Mouse (Mus musculus): Measurements from ENCODE around the gene Svs6. TPM values are rescaled to one million over a fixed set of nuclear protein-coding genes. Genes with fewer than 3 reads are reported as not detected.

The Svs6 gene
- total RNA-seq, 2 experiments from 2014 or later = not detected

Other genes with a start within 250 kb of the Svs6 start
- 72.5 and 74.3 TPM in 2 replicates for gene Stk4, start 246.4 kb upstream of the Svs6 start, total RNA-seq (2014; fragmentation: Nextera tagmentation)
- 76.5 and 137 TPM in 2 replicates for gene Stk4, start 246.4 kb upstream of the Svs6 start, total RNA-seq (2017)
- gene Tomm34, start 245.6 kb upstream of the Svs6 start, total RNA-seq (2014; fragmentation: Nextera tagmentation) = 40.8 and 48.4 TPM in 2 replicates
- 33.5 and 38.5 TPM in 2 replicates for gene Tomm34, start 245.6 kb upstream of the Svs6 start, total RNA-seq (2017)
- 0.26 and 0.40 TPM in 2 replicates for gene Kcns1, start 145.6 kb upstream of the Svs6 start, total RNA-seq (2014; fragmentation: Nextera tagmentation)
- 0.88 and 2.2 TPM in 2 replicates for gene Kcns1, start 145.6 kb upstream of the Svs6 start, total RNA-seq (2017)
- not detected in 2 replicates for gene Wfdc5, start 134.0 kb upstream of the Svs6 start, total RNA-seq (2014; fragmentation: Nextera tagmentation)
- not detected in 2 replicates for gene Wfdc5, start 134.0 kb upstream of the Svs6 start, total RNA-seq (2017)
- gene Wfdc12, start 126.1 kb upstream of the Svs6 start, total RNA-seq (2014; fragmentation: Nextera tagmentation) = not detected in 2 replicates
- not detected in 2 replicates for gene Wfdc12, start 126.1 kb upstream of the Svs6 start, total RNA-seq (2017)
- gene Wfdc15a, start 116.6 kb upstream of the Svs6 start, total RNA-seq (2014; fragmentation: Nextera tagmentation) = not detected in 2 replicates
- not detected in 2 replicates for gene Wfdc15a, start 116.6 kb upstream of the Svs6 start, total RNA-seq (2017)
- not detected in 2 replicates for gene Wfdc15b, start 95.1 kb upstream of the Svs6 start, total RNA-seq (2014; fragmentation: Nextera tagmentation)
- gene Wfdc15b, start 95.1 kb upstream of the Svs6 start, total RNA-seq (2017) = not detected in 2 replicates
- gene Svs2, start 78.3 kb upstream of the Svs6 start, total RNA-seq (2014; fragmentation: Nextera tagmentation) = not detected in 2 replicates
- gene Svs2, start 78.3 kb upstream of the Svs6 start, total RNA-seq (2017) = not detected in 2 replicates
- not detected in 2 replicates for gene Svs3b, start 60.1 kb upstream of the Svs6 start, total RNA-seq (2014; fragmentation: Nextera tagmentation)
- not detected in 2 replicates for gene Svs3b, start 60.1 kb upstream of the Svs6 start, total RNA-seq (2017)
- not detected in 2 replicates for gene Svs4, start 38.3 kb upstream of the Svs6 start, total RNA-seq (2014; fragmentation: Nextera tagmentation)
- gene Svs4, start 38.3 kb upstream of the Svs6 start, total RNA-seq (2017) = not detected in 2 replicates
- not detected in 2 replicates for gene Svs3a, start 27.5 kb upstream of the Svs6 start, total RNA-seq (2014; fragmentation: Nextera tagmentation)
- gene Svs3a, start 27.5 kb upstream of the Svs6 start, total RNA-seq (2017) = not detected in 2 replicates
- not detected in 2 replicates for gene Svs5, start 16.0 kb downstream of the Svs6 start, total RNA-seq (2014; fragmentation: Nextera tagmentation)
- gene Svs5, start 16.0 kb downstream of the Svs6 start, total RNA-seq (2017) = not detected in 2 replicates
- gene Slpi, start 72.3 kb downstream of the Svs6 start, total RNA-seq (2014; fragmentation: Nextera tagmentation) = not detected in 2 replicates
- gene Slpi, start 72.3 kb downstream of the Svs6 start, total RNA-seq (2017) = not detected in 2 replicates
- gene Rbpjl, start 86.4 kb downstream of the Svs6 start, total RNA-seq (2014; fragmentation: Nextera tagmentation) = not detected in 2 replicates
- gene Rbpjl, start 86.4 kb downstream of the Svs6 start, total RNA-seq (2017) = not detected in 2 replicates
- gene Matn4, start 88.4 kb downstream of the Svs6 start, total RNA-seq (2014; fragmentation: Nextera tagmentation) = not detected in 2 replicates
- gene Matn4, start 88.4 kb downstream of the Svs6 start, total RNA-seq (2017) = 0.09 TPM in 1 of 2 replicates, not detected in the other
- 1.0 and 5.3 TPM in 2 replicates for gene Sdc4, start 127.1 kb downstream of the Svs6 start, total RNA-seq (2014; fragmentation: Nextera tagmentation)
- gene Sdc4, start 127.1 kb downstream of the Svs6 start, total RNA-seq (2017) = 0.23 and 1.3 TPM in 2 replicates
- 25.7 and 26.7 TPM in 2 replicates for gene Sys1, start 140.2 kb downstream of the Svs6 start, total RNA-seq (2014; fragmentation: Nextera tagmentation)
- 10.9 and 16.0 TPM in 2 replicates for gene Sys1, start 140.2 kb downstream of the Svs6 start, total RNA-seq (2017)
- not detected in 2 replicates for gene Gm20458, start 144.2 kb downstream of the Svs6 start, total RNA-seq (2014; fragmentation: Nextera tagmentation)
- gene Gm20458, start 144.2 kb downstream of the Svs6 start, total RNA-seq (2017) = not detected in 2 replicates
- not detected in 2 replicates for gene Trp53tg5, start 157.0 kb downstream of the Svs6 start, total RNA-seq (2014; fragmentation: Nextera tagmentation)
- gene Trp53tg5, start 157.0 kb downstream of the Svs6 start, total RNA-seq (2017) = not detected in 2 replicates
- 2.4 TPM in 2 replicates for gene Dbndd2, start 169.4 kb downstream of the Svs6 start, total RNA-seq (2014; fragmentation: Nextera tagmentation)
- 2.9 TPM in 1 of 2 replicates, not detected in the other for gene Dbndd2, start 169.4 kb downstream of the Svs6 start, total RNA-seq (2017)
- gene Pigt, start 180.8 kb downstream of the Svs6 start, total RNA-seq (2014; fragmentation: Nextera tagmentation) = 76.4 and 89.3 TPM in 2 replicates
- gene Pigt, start 180.8 kb downstream of the Svs6 start, total RNA-seq (2017) = 16.3 and 36.6 TPM in 2 replicates
- not detected in 2 replicates for gene Wfdc2, start 245.7 kb downstream of the Svs6 start, total RNA-seq (2014; fragmentation: Nextera tagmentation)
- gene Wfdc2, start 245.7 kb downstream of the Svs6 start, total RNA-seq (2017) = not detected in 2 replicates

Data from megakaryocyte-erythroid progenitor cell, adult 5-6 weeks (primary cell).